Mouse (Mus musculus) G1E (cell line): ENCODE data around the gene Bmi1.

Experiments used
- CTCF ChIP-seq: IDR thresholded peaks from 2 replicates; pipeline ENCODE4 v1.5.1; 2012; ENCODE audit warnings: low read depth, low read length, inconsistent platforms, mixed read lengths
- GATA1 ChIP-seq: IDR thresholded peaks from 2 replicates; pipeline ENCODE4 v1.6.1; 2012; ENCODE audit warnings: borderline replicate concordance, low read length, inconsistent platforms, mixed read lengths
- GATA2 ChIP-seq: IDR thresholded peaks from 2 replicates; pipeline ENCODE4 v1.6.1; 2012; ENCODE audit warnings: low read depth, low read length, inconsistent platforms, borderline replicate concordance
- POLR2AphosphoS5 ChIP-seq: IDR thresholded peaks from 2 replicates; pipeline ENCODE4 v1.6.1; 2012; ENCODE audit warnings: low read depth, low read length, inconsistent platforms; ENCODE audit not compliant: insufficient replicate concordance
- TAL1 ChIP-seq: conservative IDR thresholded peaks from 2 replicates; pipeline ENCODE4 v1.6.1; 2012; ENCODE audit warnings: low read depth, low read length, inconsistent platforms, mixed read lengths

DNA sequence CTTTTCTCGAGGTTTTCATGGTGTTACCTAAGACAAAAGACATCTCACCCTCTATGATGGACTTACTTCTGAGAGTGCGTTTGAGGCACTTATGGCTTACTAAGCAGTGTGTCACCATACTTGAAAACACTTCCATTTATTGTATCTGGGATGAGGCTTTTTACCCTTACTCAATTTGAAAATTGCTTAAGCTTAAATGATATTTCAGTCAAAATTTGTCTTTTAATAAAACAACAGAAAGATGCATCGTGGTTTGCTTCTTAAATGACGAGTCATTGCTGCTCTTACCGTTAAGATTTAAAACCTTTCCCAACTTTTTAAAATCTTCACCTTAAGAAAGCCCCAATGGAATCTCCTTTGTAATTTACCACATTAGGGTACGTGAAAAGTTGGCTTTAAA lies 9.6 kb downstream of the Bmi1 start:
- TF ChIP-seq CTCF: no peak
- TF ChIP-seq POLR2AphosphoS5: no peak
- TF ChIP-seq GATA1: no peak
- TF ChIP-seq TAL1: no peak
- no peak for TF ChIP-seq GATA2
